Mouse (Mus musculus) erythroblast, embryonic 14.5 days (primary cell): ENCODE measurements around the gene Klf5.

Source experiments
- GATA1 ChIP-seq: IDR thresholded peaks from 2 replicates; pipeline ENCODE4 v1.6.1; 2012; ENCODE audit warnings: low read length, inconsistent platforms, mixed read lengths
- TAL1 ChIP-seq: IDR thresholded peaks from 3 replicates; pipeline ENCODE4 v1.6.1; 2012; ENCODE audit warnings: low read length, inconsistent platforms, mixed read lengths

DNA sequence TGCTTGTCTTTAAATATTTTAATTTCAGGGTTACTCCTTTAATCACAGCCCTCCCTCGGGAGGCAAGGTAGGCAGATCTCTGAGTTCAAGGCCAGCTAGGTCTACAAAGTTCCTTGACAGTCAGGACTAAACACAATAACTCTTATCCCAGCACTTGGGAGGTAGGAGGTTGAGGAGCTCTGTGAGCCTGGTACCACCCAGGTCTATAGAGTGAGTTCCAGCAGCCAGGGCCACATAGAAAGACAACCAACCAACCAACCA, 57.0 kb downstream of the Klf5 start:
- TF ChIP-seq GATA1 (no peak), TAL1 (no peak)
